Mouse (Mus musculus) embryonic facial prominence, embryonic 11.5 days (tissue): ENCODE data around the gene Kank3. TPM values are rescaled to one million over a fixed set of nuclear protein-coding genes. Genes with fewer than 3 reads are reported as not detected.

Experiments used
- ATAC-seq: fragments of 200-750 bp; cut with Nextera tagmentation; replicated peaks from 2 replicates; pipeline ENCODE4 v1.8.0; 2017; ENCODE audit warnings: low read depth; ENCODE audit not compliant: insufficient number of reproducible peaks, low FRiP score, low TSS enrichment
- DNase-seq: peaks from one replicate; pipeline ENCODE4 v3.0.0-alpha.2; 2015; ENCODE audit warnings: low spot score
- H3K27ac ChIP-seq: fragments of 300-500 bp; sonication (generic); replicated peaks from 2 replicates; pipeline ENCODE4 v1.5.1; 2014; ENCODE audit warnings: mild to moderate bottlenecking, low read depth, low read length, control low read depth
- H3K27me3 ChIP-seq: fragments of 300-500 bp; sonication (generic); 2 replicates; pipeline ENCODE4 v1.6.1; 2014; ENCODE audit warnings: mild to moderate bottlenecking, low read length, moderate library complexity, mixed read lengths; ENCODE audit not compliant: control insufficient read depth, insufficient read depth
- H3K36me3 ChIP-seq: fragments of 300-500 bp; sonication (generic); replicated peaks from 2 replicates; pipeline ENCODE4 v1.6.1; 2014; ENCODE audit warnings: low read depth, mild to moderate bottlenecking, low read length, moderate library complexity, mixed read lengths; ENCODE audit not compliant: control insufficient read depth, insufficient read depth
- H3K4me1 ChIP-seq: fragments of 300-500 bp; sonication (generic); 2 replicates; pipeline ENCODE4 v1.6.1; 2014; ENCODE audit warnings: low read length, mixed read lengths; ENCODE audit not compliant: control insufficient read depth, insufficient read depth
- H3K4me2 ChIP-seq: fragments of 300-500 bp; sonication (generic); 2 replicates; pipeline ENCODE4 v1.6.1; 2014; ENCODE audit warnings: low read depth, mild to moderate bottlenecking, control low read depth, low read length, moderate library complexity
- H3K4me3 ChIP-seq: fragments of 300-500 bp; sonication (generic); 2 replicates; pipeline ENCODE4 v1.5.1; 2014; ENCODE audit warnings: low read depth, low read length, control low read depth
- H3K9ac ChIP-seq: fragments of 300-500 bp; sonication (generic); replicated peaks from 2 replicates; pipeline ENCODE4 v1.6.1; 2014; ENCODE audit warnings: mild to moderate bottlenecking, control low read depth, low read length
- H3K9me3 ChIP-seq: fragments of 300-500 bp; sonication (generic); replicated peaks from 2 replicates; pipeline ENCODE4 v1.6.1; 2016; ENCODE audit warnings: mild to moderate bottlenecking, low read length, inconsistent platforms, mixed read lengths; ENCODE audit not compliant: control insufficient read depth
- WGBS: fragments of 180-500 bp; shearing (Covaris S2); extraction: QIAGEN DNeasy Blood & Tissue Kit; methylation state at CpG from one replicate; pipeline ENCODE4 v1.1.7; 2014; 5-methylcytosine and 5-hydroxymethylcytosine counted together
- polyA plus RNA-seq: library from polyadenylated mRNA; unstranded; fragments of >200 nt; fragmentation: Nextera tagmentation; extraction: Ambion mirVana; gene quantifications from 2 replicates; pipeline ENCODE4 v1.2.1, GENCODE M21; 2014

Gene Kank3
- polyA plus RNA-seq, 1 experiment from 2014 or later: 18.2 TPM

- no peak overlapping the region for H3K27ac ChIP-seq
- WGBS: 61% methylated on average over 4 of the region's 4 CpGs
- no peak overlapping the region for H3K4me3 ChIP-seq
- no peaks in the 10 kb centered on the region for H3K27me3 ChIP-seq
- DNase-seq: no peak
- no peaks in the 10 kb centered on the region for H3K9me3 ChIP-seq
- no peaks in the 10 kb centered on the region for H3K4me1 ChIP-seq
- H3K4me2 ChIP-seq: no peak overlapping the region
- H3K36me3 ChIP-seq: no peaks in the 10 kb centered on the region
- no peak for ATAC-seq
- no peak overlapping the region for H3K9ac ChIP-seq
Measured at GRCm38 (mm10) chr17:33788732-33789131, 21.6 kb upstream of the Kank3 start.

GRCm38 (mm10) chr17:33798306-33798705 is 12.0 kb upstream of the Kank3 start:
- no peak overlapping the region for H3K4me3 ChIP-seq
- no peak overlapping the region for H3K9ac ChIP-seq
- ATAC-seq (no peak), DNase-seq (no peak)
- WGBS: 57% methylated on average over 3 of the region's 3 CpGs
- H3K9me3 ChIP-seq: no peaks in the 10 kb centered on the region
- no peaks in the 10 kb centered on the region for H3K27me3 ChIP-seq
- no peaks in the 10 kb centered on the region for H3K4me1 ChIP-seq
- H3K36me3 ChIP-seq: no peaks in the 10 kb centered on the region
- no peak overlapping the region for H3K4me2 ChIP-seq
- H3K27ac ChIP-seq: no peak overlapping the region

- H3K9me3 ChIP-seq: no peaks in the 10 kb centered on the region
- no peak overlapping the region for H3K9ac ChIP-seq
- H3K4me1 ChIP-seq: no peaks in the 10 kb centered on the region
- no peak overlapping the region for H3K4me3 ChIP-seq
- H3K4me2 ChIP-seq: no peak overlapping the region
- H3K27me3 ChIP-seq: no peaks in the 10 kb centered on the region
- no peak overlapping the region for H3K27ac ChIP-seq
- no peaks in the 10 kb centered on the region for H3K36me3 ChIP-seq
- ATAC-seq: no peak
- 47% methylated on average over 1 of the region's 1 CpGs for WGBS
- DNase-seq: no peak
Measured at GRCm38 (mm10) chr17:33799277-33799676, 11.0 kb upstream of the Kank3 start.

- Histone ChIP-seq H3K27ac (no peak overlapping the region), H3K36me3 (no peaks in the 10 kb centered on the region), H3K4me2 (no peak overlapping the region), H3K9me3 (no peaks in the 10 kb centered on the region), H3K27me3 (no peaks in the 10 kb centered on the region), H3K9ac (no peak overlapping the region), H3K4me1 (no peaks in the 10 kb centered on the region), H3K4me3 (no peak overlapping the region)
- DNase-seq: peak; percentile 69
- no peak for ATAC-seq
- 3% methylated on average over 2 of the region's 2 CpGs for WGBS
Measured at GRCm38 (mm10) chr17:33802221-33802620, 8.1 kb upstream of the Kank3 start.

- Histone ChIP-seq H3K9ac (no peak overlapping the region), H3K27me3 (no peaks in the 10 kb centered on the region), H3K4me2 (no peak overlapping the region), H3K27ac (no peak overlapping the region), H3K36me3 (no peaks in the 10 kb centered on the region), H3K4me3 (no peak overlapping the region), H3K4me1 (no peaks in the 10 kb centered on the region), H3K9me3 (no peaks in the 10 kb centered on the region)
- DNase-seq: no peak
- ATAC-seq: no peak
- WGBS: 65% methylated on average over 4 of the region's 4 CpGs
Measured at GRCm38 (mm10) chr17:33804205-33804604, 6.1 kb upstream of the Kank3 start.

GRCm38 (mm10) chr17:33804745-33805144 is 5.6 kb upstream of the Kank3 start:
- Histone ChIP-seq H3K9ac (no peak overlapping the region), H3K36me3 (no peaks in the 10 kb centered on the region), H3K4me3 (no peak overlapping the region), H3K4me2 (no peak overlapping the region), H3K9me3 (no peaks in the 10 kb centered on the region), H3K27ac (no peak overlapping the region), H3K27me3 (no peaks in the 10 kb centered on the region), H3K4me1 (no peaks in the 10 kb centered on the region)
- 65% methylated on average over 1 of the region's 1 CpGs for WGBS
- DNase-seq (no peak), ATAC-seq (no peak)

GRCm38 (mm10) chr17:33807181-33807888 is 3.0 kb upstream of the Kank3 start:
- no peak overlapping the region for H3K9ac ChIP-seq
- no peaks in the 10 kb centered on the region; the same call in 1 of the 2 replicates for H3K4me1 ChIP-seq
- DNase-seq (no peak), ATAC-seq (no peak)
- H3K27ac ChIP-seq: no peak overlapping the region
- H3K36me3 ChIP-seq: no peaks in the 10 kb centered on the region
- no peaks in the 10 kb centered on the region for H3K27me3 ChIP-seq
- WGBS: 62% methylated on average over 8 of the region's 9 CpGs
- H3K9me3 ChIP-seq: no peaks in the 10 kb centered on the region
- no peak overlapping the region for H3K4me2 ChIP-seq
- no peak overlapping the region for H3K4me3 ChIP-seq

- Histone ChIP-seq H3K27me3 (no peaks in the 10 kb centered on the region), H3K4me1 (no peaks in the 10 kb centered on the region; the same call in 1 of the 2 replicates), H3K27ac (no peak overlapping the region), H3K36me3 (no peaks in the 10 kb centered on the region), H3K9me3 (no peaks in the 10 kb centered on the region), H3K4me3 (no peak overlapping the region), H3K9ac (no peak overlapping the region), H3K4me2 (no peak overlapping the region)
- DNase-seq (no peak), ATAC-seq (no peak)
- WGBS: 40% methylated on average over 10 of the region's 10 CpGs
Measured at GRCm38 (mm10) chr17:33808192-33808591, 2.1 kb upstream of the Kank3 start.
